Mouse (Mus musculus) B cell, adult 62 days (primary cell): ENCODE measurements around the gene Nup133. TPM values are rescaled to one million over a fixed set of nuclear protein-coding genes. Genes with fewer than 3 reads are reported as not detected.

Experiments
- total RNA-seq: library from RNA; stranded (reverse); gene quantifications from 4 replicates; pipeline ENCODE4 v1.2.4, GENCODE M21; 2023

The Nup133 gene
- 35.1 to 37.8 TPM (median 37.2 TPM) in 4 replicates for total RNA-seq

GRCm38 (mm10) chr8:123948942-123949685 lies at the start of gene Nup133:
Gene Nup133 (minus strand): TSS chr8:123949265.

GRCm38 (mm10) chr8:123982826-123983400 lies 33.8 kb upstream of the Nup133 start, which contains the start of gene Abcb10:
Gene Abcb10 (minus strand): TSS chr8:123983122.

GRCm38 (mm10) chr8:123894502-123895097 lies 54.5 kb downstream of the Nup133 start, which contains the start of gene Acta1:
Gene Acta1 (minus strand): TSS chr8:123894751.

GRCm38 (mm10) chr8:123859648-123860259 lies 89.3 kb downstream of the Nup133 start, which contains the start of gene Ccsap:
Gene Ccsap (minus strand): TSS chr8:123860209.

Other genes starting within 250 kb of the Nup133 start
- gene Rab4a, start 143.3 kb downstream of the Nup133 start, total RNA-seq, result not detected in 4 replicates
- gene Ccsap, start 89.1 kb downstream of the Nup133 start, total RNA-seq, result 19.0 to 22.3 TPM (median 20.5 TPM) in 4 replicates
- gene Acta1, start 54.5 kb downstream of the Nup133 start, total RNA-seq, result 0.39 TPM in 1 of 4 replicates, not detected in the others
- 11.7 to 14.2 TPM (median 13.2 TPM) in 4 replicates for gene Abcb10, start 33.9 kb upstream of the Nup133 start, total RNA-seq
- 71.1 to 78.8 TPM (median 74.0 TPM) in 4 replicates for gene Taf5l, start 72.1 kb upstream of the Nup133 start, total RNA-seq
- 23.4 to 26.3 TPM (median 24.8 TPM) in 4 replicates for gene Urb2, start 72.2 kb upstream of the Nup133 start, total RNA-seq